Mouse (Mus musculus) urinary bladder, postnatal 10 days (tissue): ENCODE measurements around the gene Mab21l3.

Experiments used
- DNase-seq: peaks from one replicate; pipeline ENCODE4 v3.0.0; 2022; ENCODE audit warnings: low spot score

Gene Mab21l3

GRCm38 (mm10) chr3:101803764-101804163 is 45.0 kb downstream of the Mab21l3 start:
- no peak for DNase-seq

- DNase-seq: no peak
Measured at GRCm38 (mm10) chr3:101802746-101803145, 46.0 kb downstream of the Mab21l3 start.

- DNase-seq: no peak
Measured at GRCm38 (mm10) chr3:101800596-101801018, 48.2 kb downstream of the Mab21l3 start.

GRCm38 (mm10) chr3:101799852-101800595 is 48.7 kb downstream of the Mab21l3 start:
- no peak for DNase-seq

- DNase-seq: no peak
Measured at GRCm38 (mm10) chr3:101797830-101798709, 50.7 kb downstream of the Mab21l3 start.

- no peak for DNase-seq
Measured at GRCm38 (mm10) chr3:101796212-101796611, 52.5 kb downstream of the Mab21l3 start.

GRCm38 (mm10) chr3:101795387-101796039 is 53.2 kb downstream of the Mab21l3 start:
- no peak for DNase-seq

GRCm38 (mm10) chr3:101794666-101795065 is 54.1 kb downstream of the Mab21l3 start:
- no peak for DNase-seq

GRCm38 (mm10) chr3:101794026-101794425 is 54.7 kb downstream of the Mab21l3 start:
- no peak for DNase-seq

- no peak for DNase-seq
Measured at GRCm38 (mm10) chr3:101792191-101792590, 56.6 kb downstream of the Mab21l3 start.

- no peak for DNase-seq
Measured at GRCm38 (mm10) chr3:101784768-101785424, 63.9 kb downstream of the Mab21l3 start.

- DNase-seq: no peak
Measured at GRCm38 (mm10) chr3:101783793-101784192, 65.0 kb downstream of the Mab21l3 start.

- no peak for DNase-seq
Measured at GRCm38 (mm10) chr3:101780874-101781483, 67.8 kb downstream of the Mab21l3 start.

- no peak for DNase-seq
Measured at GRCm38 (mm10) chr3:101778896-101779665, 69.7 kb downstream of the Mab21l3 start.

GRCm38 (mm10) chr3:101775732-101776131 is 73.0 kb downstream of the Mab21l3 start:
- no peak for DNase-seq

- no peak for DNase-seq
Measured at GRCm38 (mm10) chr3:101770540-101770939, 78.2 kb downstream of the Mab21l3 start.

GRCm38 (mm10) chr3:101763566-101763965 is 85.2 kb downstream of the Mab21l3 start:
- DNase-seq: no peak
